Comparison of ENCODE assay signal across 8 mouse cellular contexts in the genomic region with DNA sequence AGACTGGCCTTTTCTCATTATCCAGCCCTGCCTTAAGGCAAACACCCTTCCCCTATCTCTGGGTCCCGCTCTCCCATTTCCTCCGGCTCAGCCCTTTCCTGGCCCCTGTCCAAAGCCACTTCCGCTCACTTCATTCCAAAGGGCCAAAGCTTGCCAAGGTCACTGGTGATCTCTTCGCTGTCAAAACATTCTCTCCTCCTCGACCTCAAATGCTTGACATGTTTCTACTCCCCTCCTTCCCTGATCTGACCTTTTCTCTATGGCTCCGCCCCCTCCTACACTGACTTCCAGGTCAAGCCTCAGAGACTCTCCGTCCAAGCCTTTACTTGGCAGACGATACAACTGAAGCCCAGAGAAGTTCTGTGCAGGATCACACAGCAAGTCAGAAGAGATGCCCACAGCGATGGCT. TPM values are rescaled to one million over a fixed set of nuclear protein-coding genes. Genes with fewer than 3 reads are reported as not detected.
DNase-seq lines count a peak whose midpoint lies in the region; ATAC-seq and TF ChIP-seq lines count a peak whose summit lies in the region.

No protein-coding gene starts in this region.

- no peaks in the 10 kb centered on the region for H3K27me3 ChIP-seq in lung, postnatal 0 days (replicated peaks; ENCODE audit: insufficient read depth, low read length)

- peak; percentile 73 for ATAC-seq in lung, postnatal 0 days

- H3K4me2 ChIP-seq in lung, postnatal 0 days (replicated peaks; ENCODE audit: low read depth, low read length) = peak overlapping the region; percentile 14; the same call in 1 of the 2 replicates

- no peak overlapping the region for H3K4me3 ChIP-seq in lung, postnatal 0 days (ENCODE audit: low read depth, low read length)

- peak; percentile 47 for DNase-seq in spleen, adult 12 weeks (ENCODE audit: low spot score)
- DNase-seq in spleen, adult 18-20 months = no peak
- peak; percentile 76 for DNase-seq in gastrocnemius, postnatal 10 days
- DNase-seq in kidney, adult 18-20 months = peak; percentile 81
- peak; percentile 92 for DNase-seq in lung, postnatal 0 days (ENCODE audit: low spot score)
- peak; percentile 81 for DNase-seq in yolk sac, embryonic 10.5 days (ENCODE audit: low spot score)
- no peak for DNase-seq in thymus, adult 18-20 months
- no peak for DNase-seq in layer of hippocampus, adult 9-11 months

- TF ChIP-seq CTCF in lung, postnatal 0 days (IDR thresholded peaks at IDR 0.05) = no peak

- peak overlapping the region; percentile 77 for H3K27ac ChIP-seq in lung, postnatal 0 days (ENCODE audit: low read length)

- 6% methylated on average over 9 of the region's 9 CpGs for WGBS in lung, postnatal 0 days

- H3K9ac ChIP-seq in lung, postnatal 0 days (replicated peaks; ENCODE audit: low read depth) = no peak overlapping the region

- no peaks in the 10 kb centered on the region for H3K36me3 ChIP-seq in lung, postnatal 0 days (ENCODE audit: insufficient read depth, low read length)

- H3K9me3 ChIP-seq in lung, postnatal 0 days (ENCODE audit: low read length) = no peaks in the 10 kb centered on the region

- peaks cover 58% of the 10 kb centered on the region for H3K4me1 ChIP-seq in lung, postnatal 0 days (ENCODE audit: insufficient read depth, low read depth, low read length)

- TF ChIP-seq EP300 in lung, postnatal 0 days (IDR thresholded peaks at IDR 0.05) = peak; percentile 69

RNA-seq across cellular contexts. Expression of a gene that starts 7.0 kb away (rescaled TPM):
- total RNA-seq in gastrocnemius, postnatal 10 days (2021) = 10 to 100 TPM; 11.9 to 17.3 TPM
- 23.5 and 24.4 TPM in 2 replicates for polyA plus RNA-seq in lung, postnatal 0 days (2015; fragmentation: Nextera tagmentation; extraction: Ambion mirVana)

RNA-seq across cellular contexts. Expression of a gene that starts 56.7 kb away (rescaled TPM):
- 10 to 100 TPM; 11.2 to 13.8 TPM for total RNA-seq in gastrocnemius, postnatal 10 days (2021)
- 2.9 and 3.0 TPM in 2 replicates for polyA plus RNA-seq in lung, postnatal 0 days (2015; fragmentation: Nextera tagmentation; extraction: Ambion mirVana)

Comparison
In these comparisons a context has a peak if more than half of its experiments do, and no peak if none do; other contexts are left out.
1. DNase-seq: peak in spleen, adult 12 weeks (single experiment), gastrocnemius, postnatal 10 days (single experiment), kidney, adult 18-20 months (single experiment), lung, postnatal 0 days (single experiment) and yolk sac, embryonic 10.5 days (single experiment); none in spleen, adult 18-20 months (0 of 2), thymus, adult 18-20 months (0 of 2) and layer of hippocampus, adult 9-11 months (single experiment).